Mouse (Mus musculus): Measurements from ENCODE around the gene Srcin1.
A peak's percentile ranks its signal among the peaks of the same experiment; 100 is the strongest.

The Srcin1 gene

GRCm38 (mm10) chr11:97576136-97576906, at the start of gene Srcin1:
Srcin1 (minus strand) TSS chr11:97576186.
- peak; percentile 20 for DNase-seq (ENCODE audit: low spot score)

- no peak for DNase-seq (ENCODE audit: low spot score)
Measured at GRCm38 (mm10) chr11:97625551-97625950, 49.6 kb upstream of the Srcin1 start.

DNA sequence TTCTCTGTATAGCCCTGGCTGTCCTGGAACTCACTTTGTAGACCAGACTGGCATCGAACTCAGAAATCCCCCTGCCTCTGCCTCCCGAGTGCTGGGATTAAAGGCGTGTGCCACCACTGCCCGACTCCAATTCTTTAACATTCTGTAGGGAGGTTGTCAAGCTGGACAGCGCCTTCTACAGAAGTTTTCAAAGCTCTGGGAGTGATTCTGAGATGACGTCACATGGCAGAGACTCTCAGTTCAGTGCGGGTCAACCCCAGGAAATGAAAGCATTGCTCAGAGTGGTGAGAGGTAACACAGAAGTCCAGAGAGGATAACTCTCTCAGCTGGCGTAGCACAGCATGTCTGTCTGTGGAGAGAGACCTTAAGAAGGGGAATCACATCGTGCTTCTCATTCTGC, 47.2 kb upstream of the Srcin1 start:
- DNase-seq (ENCODE audit: low spot score), result peak; percentile 52

- peak; percentile 70 for DNase-seq (ENCODE audit: low spot score)
Measured at GRCm38 (mm10) chr11:97622440-97622839, 46.5 kb upstream of the Srcin1 start.

GRCm38 (mm10) chr11:97619391-97619795, 43.4 kb upstream of the Srcin1 start:
- peak; percentile 48 for DNase-seq (ENCODE audit: low spot score)

- no peak for DNase-seq (ENCODE audit: low spot score)
Measured at GRCm38 (mm10) chr11:97618368-97618767, 42.4 kb upstream of the Srcin1 start.

GRCm38 (mm10) chr11:97615276-97615675, 39.3 kb upstream of the Srcin1 start:
- no peak for DNase-seq (ENCODE audit: low spot score)

DNA sequence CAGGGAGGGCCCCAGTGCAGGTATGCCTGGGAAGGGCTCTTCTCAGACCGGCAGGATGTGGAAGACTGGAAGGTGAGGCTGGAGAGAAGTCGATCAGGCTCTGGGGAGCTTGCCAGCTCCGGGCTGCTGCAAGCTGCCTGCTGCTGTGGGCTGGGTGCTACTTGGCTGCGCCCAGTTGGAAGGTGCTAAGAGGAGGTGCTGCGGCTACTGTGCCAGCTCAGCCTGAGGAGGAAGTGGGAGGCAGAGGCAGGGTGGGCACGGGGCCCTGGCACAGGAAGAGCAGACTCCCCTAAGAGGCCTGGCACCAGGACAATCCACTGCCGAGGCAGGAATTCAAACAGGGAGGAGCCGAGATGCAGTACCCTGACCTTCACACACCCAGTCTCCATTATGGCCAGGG, 35.1 kb upstream of the Srcin1 start:
- no peak for DNase-seq (ENCODE audit: low spot score)

DNA sequence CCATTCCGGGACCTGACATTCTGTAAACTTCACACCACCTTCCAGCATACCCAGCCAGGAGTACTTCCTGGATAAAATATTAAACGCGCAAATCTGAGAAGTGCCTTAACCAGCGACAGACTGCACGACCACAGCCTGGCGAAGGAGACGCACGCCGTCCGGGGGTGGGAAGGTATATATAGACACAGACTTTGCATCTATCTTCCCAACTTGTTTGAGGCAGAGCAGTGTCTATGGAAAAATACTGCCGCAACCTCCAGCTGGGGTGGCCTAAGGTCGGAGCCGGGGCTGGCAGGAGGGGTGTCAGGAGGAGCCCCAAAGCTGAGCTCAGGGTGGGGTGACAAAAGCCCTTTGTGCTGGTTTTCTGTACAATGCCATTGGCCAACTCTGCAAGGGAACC, 33.8 kb upstream of the Srcin1 start:
- DNase-seq (ENCODE audit: low spot score), result no peak

DNA sequence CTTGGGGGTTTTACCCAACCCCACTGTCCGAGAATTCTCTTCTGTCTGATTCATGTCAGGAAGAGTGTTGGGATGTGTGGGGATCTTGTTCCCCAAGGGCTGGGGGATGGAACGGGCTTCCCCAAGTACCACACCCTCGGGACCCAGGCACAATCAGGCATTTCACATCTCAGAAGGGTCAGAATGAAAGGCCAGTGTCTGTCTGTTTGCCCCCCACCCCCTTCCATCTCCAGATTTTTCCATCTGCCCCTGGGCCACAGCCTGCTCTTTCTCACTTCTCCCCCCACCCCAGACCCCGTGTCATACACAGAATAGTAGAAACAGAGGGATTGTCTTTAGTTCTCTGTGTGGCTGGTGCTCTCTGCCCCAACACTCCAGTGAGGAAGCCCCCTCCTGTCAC, 32.9 kb upstream of the Srcin1 start:
- DNase-seq (ENCODE audit: low spot score), result no peak

GRCm38 (mm10) chr11:97607056-97607725, 31.2 kb upstream of the Srcin1 start:
- DNase-seq (ENCODE audit: low spot score), result no peak

DNA sequence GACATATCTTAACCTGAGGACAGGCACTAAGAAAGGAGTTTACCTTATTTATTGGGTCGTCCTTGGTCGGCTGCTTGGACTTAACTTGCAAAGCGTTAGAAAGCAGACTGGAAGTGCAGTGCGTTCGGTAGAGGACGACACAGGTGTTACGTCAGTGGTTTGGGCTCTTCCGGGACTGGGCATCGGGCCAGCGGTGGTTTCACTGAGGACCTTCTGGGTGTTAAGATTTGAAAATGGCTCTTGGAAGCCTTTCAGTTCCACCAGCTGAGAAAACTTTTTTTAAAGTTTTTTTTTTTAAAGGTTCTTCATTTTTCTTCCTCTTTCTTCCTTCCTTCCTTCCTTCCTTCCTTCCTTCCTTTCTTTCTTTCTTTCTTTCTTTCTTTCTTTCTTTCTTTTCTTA, 27.9 kb upstream of the Srcin1 start:
- no peak for DNase-seq (ENCODE audit: low spot score)

DNA sequence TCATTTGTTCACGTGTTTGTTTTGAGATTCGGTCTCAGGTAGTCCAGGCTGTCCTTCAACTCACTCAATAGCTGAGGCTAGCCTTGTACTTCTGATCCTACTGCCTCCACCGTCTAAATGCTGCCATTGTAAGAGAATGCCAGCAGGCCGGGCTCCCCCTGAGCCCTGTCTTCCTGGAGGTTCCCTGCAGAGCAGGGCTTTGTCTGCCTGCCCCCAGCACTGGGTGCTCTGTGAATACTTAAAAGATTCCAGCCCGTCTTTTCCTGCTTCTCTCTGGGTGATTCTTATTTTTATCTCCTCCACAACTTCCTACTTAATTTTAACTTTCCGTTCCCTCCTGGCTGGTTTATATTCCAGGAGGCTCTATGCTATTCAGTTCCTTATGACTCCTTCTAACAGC, 26.2 kb upstream of the Srcin1 start:
- no peak for DNase-seq (ENCODE audit: low spot score)

- DNase-seq (ENCODE audit: low spot score), result no peak
Measured at GRCm38 (mm10) chr11:97599104-97599503, 23.1 kb upstream of the Srcin1 start.

- DNase-seq (ENCODE audit: low spot score), result no peak
Measured at GRCm38 (mm10) chr11:97597945-97598691, 22.1 kb upstream of the Srcin1 start.

DNA sequence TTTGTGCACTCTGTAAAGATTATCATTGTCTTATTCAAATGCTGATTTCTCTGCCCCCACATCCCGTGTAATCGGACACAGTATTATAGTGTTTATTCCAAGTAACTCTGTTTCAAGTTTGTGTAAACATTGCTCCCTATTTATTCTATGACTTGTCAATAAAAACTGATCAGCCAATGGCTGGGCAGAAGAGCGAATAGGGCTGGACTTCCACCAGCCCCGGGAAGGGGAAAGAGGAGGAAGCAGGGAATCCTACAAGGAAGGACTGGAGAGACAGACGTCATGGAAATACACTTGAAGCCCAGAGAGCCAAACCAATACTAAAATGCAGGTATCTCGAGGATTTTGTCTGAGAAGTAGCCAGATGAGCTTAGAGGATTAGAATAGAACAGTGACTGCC, 18.1 kb upstream of the Srcin1 start:
- DNase-seq (ENCODE audit: low spot score), result no peak

DNA sequence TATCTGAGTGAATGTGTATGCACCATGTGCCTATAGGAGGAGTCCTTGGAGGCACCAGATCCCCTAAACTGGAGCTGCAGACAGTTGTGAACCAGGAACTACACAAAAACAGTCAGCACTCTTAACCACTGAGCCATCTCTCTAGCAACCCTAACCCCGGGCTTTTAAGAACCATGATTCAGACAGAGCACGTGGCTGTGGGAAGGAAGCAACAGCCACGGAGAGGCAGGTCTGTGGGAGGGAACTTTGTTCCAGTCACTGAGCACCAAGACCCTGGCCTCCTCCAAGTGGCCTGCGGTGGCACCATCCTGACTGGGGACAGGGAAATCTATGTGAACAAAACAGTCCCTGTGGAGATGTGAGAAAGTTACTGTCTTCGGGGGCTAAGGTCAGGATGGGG, 15.9 kb upstream of the Srcin1 start:
- no peak for DNase-seq (ENCODE audit: low spot score)

DNA sequence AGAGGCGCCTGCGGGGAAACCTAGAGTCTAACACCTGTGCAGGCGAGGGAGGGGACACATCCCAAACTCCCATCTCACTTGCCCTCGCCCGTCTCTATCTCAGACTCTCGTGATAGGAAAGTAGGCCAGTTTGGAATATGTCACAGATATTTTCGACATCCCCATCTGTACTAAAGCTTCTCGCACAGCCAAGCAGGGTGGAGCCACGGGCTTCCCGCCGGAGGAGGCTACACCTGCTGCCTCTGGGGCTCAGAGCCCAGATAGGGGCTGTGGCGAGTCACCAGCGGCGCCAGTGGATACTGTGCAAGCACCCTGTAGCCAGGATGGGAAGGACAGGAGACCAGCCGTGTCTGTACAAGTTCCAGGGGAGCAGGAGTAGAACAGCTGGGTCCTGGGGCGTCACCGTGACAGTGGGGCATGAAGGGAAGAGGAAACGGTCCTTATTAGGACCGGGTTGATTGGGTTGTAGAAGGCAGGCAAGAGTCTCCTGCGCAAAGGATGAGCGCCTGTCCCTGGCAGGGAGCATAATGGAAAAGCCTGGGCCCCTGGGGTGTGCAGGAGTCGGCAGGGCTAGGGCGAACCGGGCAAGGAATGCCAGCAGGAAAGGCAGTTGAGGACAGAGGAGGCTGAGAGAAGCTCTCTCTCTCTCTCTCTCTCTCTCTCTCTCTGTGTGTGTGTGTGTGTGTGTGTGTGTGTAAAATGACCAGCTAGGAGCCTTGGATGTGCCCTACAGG, 14.4 kb upstream of the Srcin1 start:
- DNase-seq (ENCODE audit: low spot score), result no peak

DNA sequence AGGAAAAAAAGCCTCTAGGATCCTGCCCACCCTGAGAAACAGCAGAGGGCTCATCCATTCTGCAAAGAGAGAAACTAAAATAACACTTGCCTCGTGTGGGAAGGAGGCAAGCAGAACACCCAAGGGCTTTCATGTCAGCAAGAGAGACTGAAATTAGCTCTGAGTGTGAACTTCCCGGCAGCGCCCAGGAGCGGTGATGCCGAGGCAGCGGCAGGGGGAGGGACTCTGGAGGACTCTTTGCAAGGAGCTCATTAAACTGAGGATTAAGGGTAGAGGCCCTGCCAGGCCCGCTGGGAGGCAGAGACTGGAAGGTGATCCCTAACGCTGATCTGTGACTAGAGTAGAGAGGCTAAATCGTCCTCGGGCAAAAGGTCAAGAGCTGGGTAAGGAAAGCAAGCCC, 13.2 kb upstream of the Srcin1 start:
- no peak for DNase-seq (ENCODE audit: low spot score)

- DNase-seq (ENCODE audit: low spot score), result no peak
Measured at GRCm38 (mm10) chr11:97585932-97586331, 9.9 kb upstream of the Srcin1 start.

DNA sequence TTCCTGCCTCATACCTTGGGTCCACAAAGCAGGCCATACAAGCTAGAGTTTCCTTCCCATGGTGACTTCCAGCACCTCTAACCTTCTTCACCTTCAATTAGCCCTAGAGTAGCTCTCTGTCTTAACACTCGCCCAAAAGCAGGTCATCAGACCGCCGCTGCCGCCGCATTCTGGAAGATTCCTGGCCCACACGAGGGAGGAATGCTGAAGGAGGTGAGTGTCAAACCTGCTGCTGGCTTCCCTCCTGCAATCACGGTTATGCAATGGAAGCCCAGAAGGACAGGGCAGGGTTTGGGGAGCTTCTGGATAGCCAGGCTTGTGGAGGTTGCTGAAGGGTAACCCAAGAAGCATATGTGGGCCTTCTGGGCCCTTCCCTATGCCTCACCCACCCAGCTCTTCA, 8.5 kb upstream of the Srcin1 start:
- DNase-seq (ENCODE audit: low spot score), result no peak
